Mouse (Mus musculus) Muller cell, postnatal 12 days (primary cell): ENCODE results near the gene Rap1gap.

Experiments
- DNase-seq: peaks from one replicate; pipeline ENCODE4 v3.0.0-alpha.2; 2015; ENCODE audit errors: inconsistent ontology term

Gene Rap1gap

DNA sequence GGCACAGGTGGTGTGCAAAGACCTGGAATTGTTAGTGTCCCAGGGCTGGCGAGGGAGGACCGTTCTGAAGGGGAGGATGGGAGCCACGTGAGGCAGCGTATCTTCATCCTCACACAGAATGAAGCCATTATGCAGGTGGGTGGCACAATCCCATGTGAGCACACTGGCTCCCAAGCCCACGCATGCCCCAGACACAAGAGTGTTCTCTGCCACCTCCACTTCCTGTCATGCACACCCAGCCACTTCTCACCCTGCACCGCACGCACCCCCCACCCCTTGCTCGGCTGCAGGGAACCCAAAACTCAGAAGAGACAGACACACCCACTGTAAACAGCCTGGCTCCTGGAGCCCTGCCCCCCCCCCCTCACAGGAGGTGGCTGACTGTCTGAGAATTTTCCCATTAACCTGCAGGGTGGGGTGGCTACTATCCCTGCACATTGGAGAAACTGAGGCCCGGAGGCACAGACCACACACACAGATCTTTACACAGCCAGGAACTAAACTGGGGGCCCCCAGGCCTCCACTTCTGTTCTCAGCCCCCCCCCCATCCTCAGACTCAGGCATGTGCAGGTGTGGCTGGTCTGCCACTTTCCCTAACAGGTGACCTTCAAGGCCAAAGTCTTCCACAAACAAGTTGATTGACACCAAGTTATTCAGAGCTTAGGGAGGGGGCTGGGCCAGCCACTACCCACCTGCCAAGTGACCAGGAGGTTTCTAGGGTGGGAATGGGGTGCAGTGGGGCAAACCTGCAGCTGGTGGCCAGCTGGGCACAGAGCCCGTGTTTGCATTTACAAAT is 27.8 kb downstream of the Rap1gap start:
- no peak for DNase-seq

DNA sequence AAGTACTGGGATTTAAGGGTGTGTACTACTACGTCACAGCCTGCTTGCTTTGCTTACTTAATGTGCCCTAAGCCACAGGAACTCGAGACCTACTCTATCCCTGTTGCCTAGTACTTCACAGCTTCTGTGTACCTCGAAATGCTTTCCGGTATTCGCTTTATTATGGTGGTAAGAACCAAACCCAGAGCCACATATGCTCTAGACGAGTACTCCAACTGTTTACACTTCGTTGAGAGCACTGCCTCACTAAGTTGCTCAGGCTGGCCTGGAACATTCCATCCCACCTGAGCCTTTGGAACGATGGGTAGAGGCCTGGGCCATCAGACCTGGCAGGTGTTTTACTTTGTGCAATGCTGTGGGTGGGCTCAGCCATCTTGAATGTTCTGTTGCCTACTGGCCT is 30.8 kb downstream of the Rap1gap start:
- no peak for DNase-seq

DNA sequence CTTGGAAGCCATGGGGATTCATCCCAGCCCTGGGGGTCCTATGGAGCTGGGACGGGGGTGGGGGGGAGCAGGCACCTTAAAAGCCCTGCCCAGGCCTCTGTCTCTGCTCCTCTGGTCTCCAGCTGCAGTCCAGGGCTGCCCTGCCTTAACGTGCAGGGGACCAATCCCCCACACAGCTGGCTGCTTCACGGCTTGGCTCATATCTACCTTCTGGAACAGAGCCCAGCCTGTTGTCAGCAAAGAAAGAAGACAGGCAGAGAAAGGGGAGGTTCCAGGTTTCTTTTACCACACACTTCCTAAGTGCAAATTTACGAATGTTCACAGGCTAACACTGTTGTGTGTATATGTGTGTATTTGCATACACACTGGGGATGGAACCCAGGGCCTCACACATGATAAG is 31.4 kb downstream of the Rap1gap start:
- no peak for DNase-seq

DNA sequence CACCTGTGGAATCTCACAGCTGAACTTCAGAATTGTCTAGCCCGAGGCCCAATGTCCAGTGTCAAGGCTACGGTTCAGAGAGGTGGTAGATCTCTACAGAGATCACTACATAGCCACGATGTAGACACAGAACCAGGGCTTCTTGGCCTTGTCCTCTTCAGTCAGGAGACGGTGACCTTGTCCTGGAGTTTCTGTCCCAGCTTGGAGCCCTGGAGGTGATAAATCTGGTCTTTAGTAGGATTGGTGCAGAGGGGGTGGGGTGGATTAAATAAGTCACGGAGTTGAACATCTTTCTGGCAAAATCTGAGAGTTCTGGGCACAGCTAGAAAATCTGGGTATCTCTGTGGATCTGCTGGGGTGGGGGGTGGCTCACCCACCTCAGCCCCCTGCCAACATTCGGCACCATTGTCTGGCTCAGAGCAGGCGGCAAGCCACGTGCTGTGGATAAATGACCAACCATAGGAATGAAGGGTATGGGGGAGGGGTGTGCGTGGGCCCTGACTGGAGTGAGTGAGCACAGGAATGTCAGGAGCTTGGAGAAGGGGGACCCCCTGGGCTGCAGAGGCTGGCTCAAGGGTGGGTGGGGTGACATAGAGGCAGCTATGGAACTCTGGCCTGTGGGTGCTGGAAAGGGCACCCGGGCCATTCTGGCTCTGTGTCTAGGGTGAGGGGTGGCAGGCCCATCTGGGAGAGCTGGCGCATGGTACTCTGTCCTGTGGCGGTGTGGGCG is 32.8 kb downstream of the Rap1gap start:
- peak; percentile 76 for DNase-seq

DNA sequence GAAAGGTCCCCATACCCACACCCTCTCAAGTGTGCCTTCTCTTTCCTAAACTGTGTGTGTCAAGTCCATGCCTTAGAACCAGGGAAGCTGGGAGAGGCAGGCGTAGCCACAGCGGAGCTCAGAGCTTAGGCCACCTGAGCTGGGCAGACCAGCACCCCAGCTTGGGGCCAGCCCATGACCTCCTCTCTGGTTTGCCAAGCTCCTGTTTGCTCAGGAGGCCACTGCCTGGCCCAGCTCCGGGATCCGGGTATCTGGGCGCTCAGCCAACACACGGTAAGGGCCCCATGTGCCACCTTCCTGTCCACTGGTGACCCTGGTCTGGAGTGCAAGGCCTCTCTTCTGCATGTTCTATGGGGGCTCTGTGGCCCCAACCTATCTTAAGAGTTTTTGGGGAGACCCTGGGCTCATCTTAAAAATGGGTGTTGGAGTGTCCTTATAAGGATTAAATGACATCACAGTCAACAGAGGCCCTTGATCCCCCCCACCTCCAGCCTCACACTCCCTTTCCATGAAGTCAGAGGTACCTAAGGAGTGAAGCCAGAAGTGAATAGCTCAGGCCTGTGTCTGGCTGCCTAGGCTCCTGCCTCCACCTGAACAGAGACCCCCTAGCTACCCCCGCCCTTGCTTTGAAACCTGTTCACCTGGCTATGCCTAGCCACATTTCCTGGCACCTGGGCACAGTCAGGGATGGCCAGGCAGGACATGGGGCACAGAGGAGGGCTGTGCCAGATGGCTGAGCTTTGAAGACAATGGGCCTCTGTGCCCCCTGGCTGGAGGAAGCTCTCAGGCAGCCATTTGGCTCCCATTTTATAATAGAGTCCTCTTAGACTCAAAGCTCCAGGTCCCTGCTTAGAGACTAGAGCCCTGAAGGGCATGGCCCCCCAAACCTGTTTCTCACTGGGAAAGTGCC is 33.8 kb downstream of the Rap1gap start:
- peak; percentile 39 for DNase-seq

DNA sequence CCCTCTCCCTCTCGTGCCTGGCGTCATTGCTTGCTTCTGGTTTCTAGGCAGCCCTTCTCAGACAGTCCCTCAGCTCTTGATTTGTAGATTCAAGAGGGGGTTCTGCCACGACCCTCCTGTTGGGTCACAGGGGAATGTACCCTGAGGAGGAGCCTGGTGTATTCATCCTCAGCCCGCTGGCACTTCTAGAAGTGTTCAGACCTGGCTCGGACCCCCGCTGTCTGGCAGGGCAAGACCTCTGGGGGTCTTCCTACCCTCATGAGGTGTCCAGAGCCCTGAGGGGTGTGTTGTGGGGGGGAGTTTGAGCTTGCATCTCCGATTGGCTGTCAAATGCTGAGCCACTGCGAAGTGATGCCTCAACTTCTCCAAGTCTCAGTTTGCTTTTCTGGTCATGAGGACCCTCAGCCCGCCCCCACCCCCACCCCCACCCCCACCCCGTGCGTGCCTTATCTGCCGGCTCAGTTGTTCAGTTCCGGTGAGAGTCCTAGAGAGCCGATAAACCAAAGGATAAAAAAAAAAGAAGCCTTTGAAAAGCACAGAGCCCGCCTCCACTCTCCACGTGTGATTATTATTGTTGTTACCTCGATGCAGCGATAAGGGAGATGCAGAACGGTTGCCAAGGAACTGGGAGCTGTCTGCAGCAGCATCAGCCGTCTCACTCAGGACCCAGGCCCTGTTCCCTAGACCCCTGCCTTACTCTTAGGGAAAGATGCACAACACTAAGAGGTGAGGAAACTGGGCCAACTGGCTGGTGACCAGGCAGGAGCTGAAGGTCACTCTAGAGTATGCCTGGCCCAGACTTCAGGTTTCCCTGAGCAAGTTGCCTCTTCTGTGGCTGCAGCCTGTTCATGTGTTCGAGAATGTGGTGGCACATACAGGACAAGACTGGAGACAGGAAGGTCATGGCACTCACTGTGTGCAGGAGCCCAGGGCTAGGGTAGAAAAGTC is 35.0 kb downstream of the Rap1gap start:
- DNase-seq = no peak

DNA sequence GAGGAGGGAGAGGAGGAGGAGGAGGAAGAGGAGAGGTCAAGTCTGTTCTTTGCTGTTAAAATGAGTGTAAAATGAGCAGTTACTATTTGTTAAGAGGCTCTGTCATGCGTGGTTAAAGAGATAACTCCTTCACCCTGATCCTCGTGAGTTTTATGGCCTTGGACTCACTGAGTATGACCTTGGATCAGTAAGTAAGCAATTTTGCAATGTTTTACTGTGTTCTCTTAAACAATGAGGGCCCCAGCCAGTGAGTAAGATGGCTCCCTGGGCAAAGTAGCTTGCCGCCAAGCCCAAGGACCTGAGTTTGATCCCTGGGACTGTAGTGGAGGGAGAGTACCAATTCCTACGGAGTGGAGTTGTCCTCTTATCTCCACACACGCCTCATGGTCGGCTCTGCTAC is 36.4 kb downstream of the Rap1gap start:
- no peak for DNase-seq

DNA sequence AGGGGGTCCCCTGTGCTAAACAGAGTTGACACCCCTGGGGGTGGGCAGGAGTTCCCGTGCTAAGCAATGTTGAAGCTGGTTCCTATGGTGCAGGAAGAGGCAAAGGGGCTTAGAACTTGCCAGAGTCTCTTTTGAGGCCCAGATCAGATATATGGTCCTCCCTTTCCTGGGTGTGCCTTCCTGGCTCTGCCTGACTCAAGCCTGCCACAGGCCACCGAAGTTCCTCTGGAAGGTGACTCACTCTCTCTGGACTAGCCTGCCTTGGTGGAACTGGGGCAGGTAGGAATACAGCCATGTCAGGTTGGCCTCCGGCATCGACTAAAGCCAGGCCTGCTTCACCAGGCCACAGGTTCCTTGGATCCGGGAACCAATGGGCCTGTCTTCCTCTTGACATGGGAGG is 38.6 kb downstream of the Rap1gap start:
- DNase-seq = no peak

DNA sequence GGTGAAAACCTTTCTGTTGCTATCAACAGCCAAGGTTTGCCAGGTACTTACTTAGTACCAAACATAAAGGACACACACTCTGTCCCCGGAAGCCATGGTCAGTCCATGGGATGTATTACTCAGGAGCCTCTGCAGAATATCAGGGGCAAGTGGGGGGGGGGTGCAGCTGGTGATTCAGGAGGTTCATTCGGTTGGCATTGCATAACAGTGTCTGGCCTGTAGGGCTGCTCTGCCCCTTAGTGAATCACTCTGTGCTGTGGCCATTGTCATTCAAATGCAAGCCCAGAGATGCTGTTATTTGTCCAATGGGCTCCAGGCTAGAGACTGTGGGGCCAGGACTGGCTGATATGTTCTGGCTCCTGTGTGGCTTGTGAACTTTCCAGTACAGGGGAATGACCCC is 40.0 kb downstream of the Rap1gap start:
- DNase-seq = peak; percentile 88

DNA sequence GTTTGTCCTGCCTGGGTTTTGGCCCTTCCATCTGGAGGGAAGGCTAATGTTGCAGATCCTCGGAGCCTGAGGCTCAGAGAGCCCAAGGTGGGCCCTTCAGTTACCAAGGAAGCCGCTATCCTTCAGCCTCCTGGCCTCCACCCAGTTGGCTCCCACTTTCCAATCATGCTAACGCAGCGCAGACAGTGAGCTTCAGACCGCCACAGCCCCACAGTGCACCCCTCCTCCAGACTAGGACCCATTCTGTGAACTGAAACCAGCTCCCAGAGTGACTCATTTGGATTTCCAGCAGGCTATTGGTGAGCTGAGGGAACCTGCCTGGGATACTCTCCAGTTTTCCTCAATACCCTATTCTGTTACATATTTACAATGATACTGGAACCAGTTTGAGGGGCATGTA is 40.9 kb downstream of the Rap1gap start:
- DNase-seq = no peak

DNA sequence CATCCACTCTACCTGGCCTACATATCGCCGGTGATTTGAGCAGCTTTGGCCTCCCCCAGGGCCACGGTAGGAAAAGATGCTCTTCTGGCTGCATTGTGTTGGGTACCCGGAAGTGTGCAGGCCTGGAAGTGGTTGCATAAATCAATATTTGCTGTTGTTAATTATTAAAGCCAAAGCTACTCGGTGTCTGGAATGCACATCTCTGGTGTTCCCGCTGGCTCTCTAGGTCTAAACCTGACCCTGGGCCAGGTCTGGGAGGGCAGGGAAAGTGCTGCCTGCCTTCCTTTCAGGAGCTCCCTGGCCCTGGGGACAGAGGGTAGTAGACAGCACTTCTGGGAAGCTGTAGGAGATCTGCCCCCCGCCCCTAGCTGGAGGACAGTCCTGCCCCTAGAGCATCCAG is 42.0 kb downstream of the Rap1gap start:
- no peak for DNase-seq

DNA sequence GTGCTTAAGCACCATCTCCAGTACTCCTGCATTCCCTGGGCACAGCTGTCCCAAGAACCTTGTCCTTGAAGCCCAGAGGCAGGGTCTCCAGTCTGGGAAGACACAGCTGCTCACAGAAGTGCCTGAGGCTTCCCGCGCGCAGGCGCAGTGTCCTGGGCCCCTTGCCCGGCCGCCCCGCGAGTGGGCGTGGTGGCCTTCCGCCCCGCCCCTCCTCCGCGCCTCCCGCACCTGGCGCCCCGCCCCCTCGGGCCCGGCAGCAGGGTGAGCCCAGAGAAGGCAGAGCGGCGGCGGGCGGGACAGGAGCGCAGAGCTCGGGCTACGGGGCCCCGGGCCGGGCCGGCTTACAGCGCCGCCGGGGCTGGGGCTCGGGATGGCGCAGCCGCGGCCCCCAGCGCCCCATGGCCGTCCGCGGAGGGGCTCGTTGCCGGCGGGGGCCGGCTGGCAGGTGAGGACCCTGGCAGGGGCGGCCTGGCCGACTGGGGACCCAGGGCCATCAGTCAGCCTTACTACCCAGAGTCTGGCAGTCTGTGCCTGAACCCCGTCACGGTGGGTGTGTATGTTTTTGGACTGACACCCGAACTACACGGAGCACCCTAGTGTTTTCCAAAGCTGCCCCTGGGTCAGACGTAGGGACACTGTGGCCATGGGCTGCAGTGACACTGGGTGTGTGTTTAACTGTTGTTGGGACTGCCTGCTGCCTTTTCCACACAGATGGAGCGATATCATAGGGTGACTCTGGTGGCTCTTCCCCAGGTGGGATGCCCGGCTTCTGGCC is 42.9 kb downstream of the Rap1gap start:
- DNase-seq = peak; percentile 92

DNA sequence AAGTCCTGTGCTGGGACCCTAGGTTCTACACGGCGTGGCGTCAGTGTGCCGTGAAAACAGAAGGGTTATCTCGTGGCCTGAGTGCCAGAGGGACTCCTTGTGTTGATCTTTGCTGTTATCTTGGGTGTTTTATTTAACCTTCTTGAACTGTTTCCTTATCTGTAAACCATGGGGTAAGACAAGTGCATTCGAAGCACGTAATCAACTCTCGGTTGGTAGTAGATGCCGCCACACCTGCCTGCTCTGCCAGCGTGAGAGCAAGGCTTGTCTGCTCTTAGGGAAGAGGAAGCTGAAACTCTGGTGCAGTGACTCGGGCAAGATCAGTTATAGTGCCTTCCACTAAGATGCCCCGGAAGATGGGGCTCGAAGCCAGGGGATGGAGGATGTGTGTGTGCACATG is 48.4 kb downstream of the Rap1gap start:
- no peak for DNase-seq

DNA sequence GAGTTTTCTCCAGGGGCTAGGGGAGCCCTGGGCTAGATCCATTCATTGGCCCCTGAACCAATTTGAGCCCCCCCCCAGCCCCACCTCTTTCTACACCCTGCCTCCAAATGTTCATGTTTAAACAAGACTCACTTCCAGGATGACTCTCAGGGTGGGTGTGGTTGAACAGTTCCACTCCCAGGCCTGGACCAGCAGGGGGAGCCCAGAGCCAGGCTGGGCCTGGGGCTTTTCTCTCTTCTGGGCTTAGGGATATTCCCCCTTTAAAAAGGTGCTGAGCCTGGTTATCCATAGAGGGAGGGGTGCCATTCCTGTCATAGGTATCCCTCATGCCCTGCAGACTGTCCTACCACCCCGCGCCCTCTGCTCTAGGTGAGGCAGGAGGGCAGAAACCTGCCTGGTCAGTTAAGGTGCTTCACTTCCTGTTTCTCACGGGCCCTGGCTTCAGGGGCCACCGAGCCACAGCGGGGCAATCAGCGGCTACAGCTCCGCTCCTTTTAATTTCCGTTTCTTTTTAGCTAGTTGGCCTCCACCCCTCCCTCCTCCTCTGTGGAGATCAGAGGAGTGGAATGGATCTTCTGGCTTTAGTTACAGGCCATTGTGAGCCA is 49.6 kb downstream of the Rap1gap start:
- DNase-seq = no peak

DNA sequence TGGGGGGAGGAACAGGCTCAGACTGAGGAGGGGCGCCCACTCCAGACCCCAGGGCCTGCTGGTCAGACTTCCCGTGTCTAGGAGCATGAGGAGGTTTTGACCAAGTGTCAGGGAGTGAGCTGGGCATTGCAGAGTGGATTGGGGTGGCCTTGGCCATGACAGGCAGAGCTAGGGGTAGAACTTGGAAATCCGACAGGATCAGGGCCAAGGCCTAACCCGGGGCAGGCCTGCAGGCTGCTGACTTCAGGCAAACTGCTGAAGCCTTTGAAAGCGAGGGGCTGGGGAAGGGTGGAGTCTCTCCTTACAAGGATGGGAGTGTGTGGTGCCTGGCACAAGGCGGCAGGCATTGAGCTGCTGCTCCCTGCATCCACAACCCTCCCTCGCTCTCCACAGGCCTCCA is 52.5 kb downstream of the Rap1gap start:
- DNase-seq = no peak

DNA sequence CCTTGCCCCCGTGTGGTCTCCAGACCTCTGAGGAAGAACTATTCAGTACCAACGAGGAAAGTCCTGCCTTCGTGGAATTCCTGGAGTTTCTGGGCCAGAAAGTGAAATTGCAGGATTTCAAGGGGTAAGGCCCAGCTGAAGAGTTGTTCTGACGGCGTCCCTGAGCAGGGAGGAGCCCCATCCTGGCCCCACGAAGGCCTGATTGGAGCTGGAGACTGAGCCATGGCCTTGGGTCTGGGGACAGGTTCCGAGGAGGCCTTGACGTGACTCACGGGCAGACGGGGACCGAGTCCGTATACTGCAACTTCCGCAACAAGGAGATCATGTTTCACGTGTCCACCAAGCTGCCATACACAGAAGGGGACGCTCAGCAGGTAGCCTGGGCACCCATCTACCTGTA is 53.1 kb downstream of the Rap1gap start:
- DNase-seq = no peak

DNA sequence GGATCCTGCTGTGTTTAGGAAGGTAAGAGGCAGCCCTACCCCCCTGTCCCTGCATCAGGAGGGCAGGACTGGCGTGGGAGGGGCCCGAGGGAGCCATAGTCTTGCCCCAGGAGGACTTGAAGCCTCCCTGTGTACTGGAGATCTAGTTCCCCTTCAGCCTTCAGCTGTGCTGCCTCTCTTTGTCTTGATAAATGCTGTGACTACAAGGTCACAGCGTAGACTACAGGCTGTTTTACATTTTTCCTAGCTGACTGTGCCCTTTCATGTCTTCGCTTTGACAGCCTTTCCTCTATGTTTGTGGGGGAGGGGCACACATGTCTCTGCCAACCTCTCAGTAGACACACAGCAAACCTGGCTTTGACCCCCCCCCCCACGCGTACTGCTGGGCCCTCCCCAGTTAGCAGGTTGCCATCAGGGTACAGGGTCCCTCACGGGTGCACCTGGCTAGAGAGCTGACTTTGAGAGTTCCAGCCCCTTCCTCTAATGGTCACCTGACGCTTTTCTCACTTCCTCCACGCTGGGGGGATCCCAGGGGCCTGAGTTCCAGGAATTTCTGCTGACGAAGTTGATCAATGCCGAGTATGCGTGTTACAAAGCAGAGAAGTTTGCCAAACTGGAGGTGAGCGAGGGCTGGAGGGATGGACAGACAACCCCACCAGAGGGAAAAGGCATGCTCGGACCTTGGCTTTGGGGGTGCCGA is 55.0 kb downstream of the Rap1gap start:
- no peak for DNase-seq

DNA sequence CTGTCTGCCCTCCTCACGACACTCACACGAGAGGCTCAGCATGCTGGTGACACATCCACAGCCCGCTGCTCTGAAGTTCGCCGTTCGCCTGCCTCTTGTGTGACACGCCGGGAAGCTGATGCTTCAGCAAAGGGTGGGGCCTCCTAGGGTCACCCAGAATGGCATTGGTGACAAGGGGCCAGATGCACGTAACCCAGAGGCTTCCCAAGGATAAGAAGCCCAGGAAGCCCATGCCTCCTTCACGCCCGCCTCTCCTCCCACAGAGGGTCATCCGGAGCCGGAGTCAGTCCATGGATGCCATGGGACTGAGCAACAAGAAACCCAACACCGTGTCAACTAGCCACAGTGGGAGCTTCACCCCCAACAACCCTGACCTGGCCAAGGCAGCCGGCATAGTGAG is 57.0 kb downstream of the Rap1gap start:
- no peak for DNase-seq

DNA sequence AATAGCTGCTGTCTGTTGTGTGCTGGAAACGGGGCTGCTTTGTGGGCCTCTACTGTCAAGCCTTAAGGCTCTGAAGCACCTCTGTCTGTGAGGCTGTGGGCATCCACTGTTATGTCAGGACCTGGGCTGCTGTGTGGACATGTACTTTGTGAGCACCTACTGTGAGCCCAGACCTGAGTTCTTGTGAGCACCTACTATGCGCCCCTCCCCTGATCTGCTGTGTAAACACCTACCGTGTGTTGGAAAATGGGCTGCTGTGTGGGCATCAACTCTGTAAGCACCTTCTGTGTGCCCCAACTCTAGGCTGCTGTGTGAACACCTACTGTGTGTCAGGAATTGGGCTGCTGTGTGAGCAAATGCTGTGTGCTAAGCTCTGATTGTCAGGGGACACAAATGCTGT is 57.7 kb downstream of the Rap1gap start:
- DNase-seq = no peak
